Mouse (Mus musculus) CH12.LX (cell line): Measurements from ENCODE around the gene 4933424G06Rik. TPM values are rescaled to one million over a fixed set of nuclear protein-coding genes. Genes with fewer than 3 reads are reported as not detected.

Experiments used
- DNase-seq: peaks from one replicate; pipeline ENCODE4 v3.0.0-alpha.2; 2013; ENCODE audit errors: extremely low read depth
- H3K27ac ChIP-seq: 2 replicates; pipeline ENCODE4 v1.5.1; 2012; ENCODE audit warnings: low read depth, mild to moderate bottlenecking, control low read depth, moderate library complexity; ENCODE audit not compliant: insufficient read depth
- H3K27me3 ChIP-seq: replicated peaks from 2 replicates; pipeline ENCODE3; 2012; ENCODE audit warnings: inconsistent platforms
- H3K36me3 ChIP-seq, 2 experiments: replicated peaks in 1 of 2; 2 replicates each; pipeline versions ENCODE3 to v1.6.1; 2012; ENCODE audit warnings: inconsistent platforms in 1 of 2, low read length in 1 of 2, mild to moderate bottlenecking in 1 of 2, mixed read lengths in 1 of 2, moderate library complexity in 1 of 2; ENCODE audit not compliant: control insufficient read depth in 1 of 2, insufficient read depth in 1 of 2
- H3K4me1 ChIP-seq, 2 experiments: 2 replicates each; pipeline ENCODE4 v1.6.1; 2012; ENCODE audit warnings: inconsistent platforms in 1 of 2, moderate library complexity in 1 of 2; ENCODE audit not compliant: insufficient read depth in 2 of 2, control insufficient read depth in 1 of 2
- H3K4me2 ChIP-seq: 2 replicates; pipeline ENCODE4 v1.6.1; 2012; ENCODE audit warnings: low read depth, mild to moderate bottlenecking, control low read depth; ENCODE audit not compliant: poor library complexity, insufficient read depth, severe bottlenecking
- H3K4me3 ChIP-seq, 3 experiments: fragments of 150-350 bp in 1 of 3; sonication (generic) in 1 of 3; replicated peaks in 1 of 3; 2 replicates each; pipeline versions ENCODE3 to v1.5.1; 2011 to 2012; ENCODE audit warnings: low read depth in 2 of 3, low read length in 2 of 3, mild to moderate bottlenecking in 2 of 3, moderate library complexity in 2 of 3, control low read depth in 1 of 3, improper control_type of control experiment in 1 of 3, inconsistent platforms in 1 of 3, mixed read lengths in 1 of 3; ENCODE audit not compliant: poor library complexity in 1 of 3
- H3K79me2 ChIP-seq: replicated peaks from 2 replicates; pipeline ENCODE4 v1.6.1; 2012; ENCODE audit warnings: mild to moderate bottlenecking, moderate library complexity; ENCODE audit not compliant: control insufficient read depth, poor library complexity, insufficient read depth, severe bottlenecking; ENCODE audit errors: extremely low read depth
- H3K9ac ChIP-seq: 2 replicates; pipeline ENCODE4 v1.6.1; 2012; ENCODE audit warnings: low read depth, mild to moderate bottlenecking, control low read depth, moderate library complexity; ENCODE audit not compliant: insufficient read depth
- H3K9me3 ChIP-seq: replicated peaks from 2 replicates; pipeline ENCODE3; 2012; ENCODE audit warnings: low read length, inconsistent platforms, mixed read lengths
- BHLHE40 ChIP-seq: IDR thresholded peaks from 2 replicates; pipeline ENCODE4 v1.6.1; 2011; ENCODE audit warnings: mild to moderate bottlenecking, low read depth, low read length, improper control_type of control experiment
- CHD1 ChIP-seq: IDR thresholded peaks from 2 replicates; pipeline ENCODE4 v1.6.1; 2012; ENCODE audit warnings: low read depth, low read length, improper control_type of control experiment, inconsistent platforms
- CHD2 ChIP-seq: IDR thresholded peaks from 2 replicates; pipeline ENCODE4 v1.6.1; 2011; ENCODE audit warnings: low read length, improper control_type of control experiment
- ELF1 ChIP-seq: IDR thresholded peaks from 2 replicates; pipeline ENCODE4 v1.6.1; 2014; ENCODE audit warnings: low read depth, mild to moderate bottlenecking, inconsistent platforms, low read length, improper control_type of control experiment
- EP300 ChIP-seq: IDR thresholded peaks from 2 replicates; pipeline ENCODE4 v1.6.1; 2011; ENCODE audit warnings: low read length, improper control_type of control experiment
- ETS1 ChIP-seq: conservative IDR thresholded peaks from 2 replicates; pipeline ENCODE4 v1.6.1; 2012; ENCODE audit warnings: low read depth, mild to moderate bottlenecking, inconsistent platforms, low read length, improper control_type of control experiment, moderate library complexity
- GABPA ChIP-seq: IDR thresholded peaks from 2 replicates; pipeline ENCODE4 v1.6.1; 2012; ENCODE audit warnings: low read depth, low read length, improper control_type of control experiment, inconsistent platforms; ENCODE audit not compliant: insufficient replicate concordance
- HCFC1 ChIP-seq: IDR thresholded peaks from 2 replicates; pipeline ENCODE4 v1.6.1; 2012; ENCODE audit warnings: low read depth, mild to moderate bottlenecking, inconsistent platforms, low read length, improper control_type of control experiment
- IRF4 ChIP-seq: IDR thresholded peaks from 2 replicates; pipeline ENCODE4 v1.6.1; 2014; ENCODE audit warnings: low read depth, mild to moderate bottlenecking, inconsistent platforms, low read length, improper control_type of control experiment
- JUN ChIP-seq: IDR thresholded peaks from 2 replicates; pipeline ENCODE4 v1.6.1; 2011; ENCODE audit warnings: low read depth, mild to moderate bottlenecking, low read length, improper control_type of control experiment, moderate library complexity; ENCODE audit not compliant: insufficient read depth
- JUND ChIP-seq: conservative IDR thresholded peaks from 2 replicates; pipeline ENCODE4 v1.6.1; 2011; ENCODE audit warnings: low read depth, low read length, improper control_type of control experiment
- KAT2A ChIP-seq: IDR thresholded peaks from 2 replicates; pipeline ENCODE4 v1.6.1; 2012; ENCODE audit warnings: low read length, improper control_type of control experiment, inconsistent platforms; ENCODE audit not compliant: insufficient replicate concordance
- MAFK ChIP-seq: IDR thresholded peaks from 2 replicates; pipeline ENCODE4 v1.6.1; 2011; ENCODE audit warnings: low read length, improper control_type of control experiment; ENCODE audit not compliant: insufficient replicate concordance
- MAX ChIP-seq: IDR thresholded peaks from 2 replicates; pipeline ENCODE4 v1.6.1; 2011; ENCODE audit warnings: low read length, improper control_type of control experiment
- MEF2A ChIP-seq: IDR thresholded peaks from 2 replicates; pipeline ENCODE4 v1.6.1; 2014; ENCODE audit warnings: low read depth, mild to moderate bottlenecking, inconsistent platforms, low read length, improper control_type of control experiment, borderline replicate concordance
- MYC ChIP-seq: IDR thresholded peaks from 2 replicates; pipeline ENCODE4 v1.6.1; 2011; ENCODE audit warnings: low read depth, mild to moderate bottlenecking, improper control_type of control experiment, low read length
- NELFE ChIP-seq: IDR thresholded peaks from 2 replicates; pipeline ENCODE4 v1.6.1; 2011; ENCODE audit warnings: low read depth, low read length, improper control_type of control experiment
- NRF1 ChIP-seq: IDR thresholded peaks from 2 replicates; pipeline ENCODE4 v1.6.1; 2014; ENCODE audit warnings: low read depth, mild to moderate bottlenecking, inconsistent platforms, low read length, improper control_type of control experiment, moderate library complexity
- PAX5 ChIP-seq: IDR thresholded peaks from 2 replicates; pipeline ENCODE4 v1.6.1; 2012; ENCODE audit warnings: low read length, inconsistent platforms, mixed read lengths
- POLR2AphosphoS2 ChIP-seq: IDR thresholded peaks from 2 replicates; pipeline ENCODE4 v1.6.1; 2011; ENCODE audit warnings: low read depth, low read length, improper control_type of control experiment
- RAD21 ChIP-seq: IDR thresholded peaks from 2 replicates; pipeline ENCODE4 v1.6.1; 2011; ENCODE audit warnings: low read depth, mild to moderate bottlenecking, low read length, improper control_type of control experiment, moderate library complexity
- SIN3A ChIP-seq: IDR thresholded peaks from 2 replicates; pipeline ENCODE4 v1.6.1; 2012; ENCODE audit warnings: low read length, improper control_type of control experiment, inconsistent platforms
- SMC3 ChIP-seq: IDR thresholded peaks from 2 replicates; pipeline ENCODE4 v1.6.1; 2011; ENCODE audit warnings: low read depth, low read length, improper control_type of control experiment
- TCF12 ChIP-seq: IDR thresholded peaks from 2 replicates; pipeline ENCODE4 v1.6.1; 2014; ENCODE audit warnings: low read depth, mild to moderate bottlenecking, inconsistent platforms, low read length, improper control_type of control experiment
- ZC3H11A ChIP-seq: IDR thresholded peaks from 2 replicates; pipeline ENCODE4 v1.6.1; 2012; ENCODE audit warnings: low read depth, mild to moderate bottlenecking, inconsistent platforms, low read length, improper control_type of control experiment
- dilution Hi-C: fragments of 300-500 bp; cut with MboI; formaldehyde crosslinking; loops from 2 replicates; pipeline ENCODE4 v1.14.3; 2020; ENCODE audit warnings: low sequenced_read_pairs; ENCODE audit not compliant: extremely low pct_unique_long_range_greater_than_20kb, extremely low pct_ligation_motif_present
- in situ Hi-C: fragments of 300-500 bp; cut with MboI; formaldehyde crosslinking; loops from 3 replicates; pipeline ENCODE4 v1.14.3; 2019; ENCODE audit warnings: low sequenced_read_pairs, low pct_ligation_motif_present, low pct_unique_long_range_greater_than_20kb, mixed read lengths
- polyA plus RNA-seq: library from polyadenylated mRNA; unstranded; fragments of >175 nt; gene quantifications from 2 replicates; pipeline ENCODE4 v1.2.1, GENCODE M21; 2012; ENCODE audit warnings: low read depth; ENCODE audit not compliant: insufficient read length
- total RNA-seq, 2 experiments: library from RNA; depleted of rRNA; stranded (reverse); fragments of 300-350 nt in 1 of 2; fragments of >200 nt in 1 of 2; gene quantifications; 2 replicates each; pipeline ENCODE4 v1.2.3; 2012 to 2014

4933424G06Rik gene
- total and polyA plus RNA-seq, 3 experiments: not detected

DNA sequence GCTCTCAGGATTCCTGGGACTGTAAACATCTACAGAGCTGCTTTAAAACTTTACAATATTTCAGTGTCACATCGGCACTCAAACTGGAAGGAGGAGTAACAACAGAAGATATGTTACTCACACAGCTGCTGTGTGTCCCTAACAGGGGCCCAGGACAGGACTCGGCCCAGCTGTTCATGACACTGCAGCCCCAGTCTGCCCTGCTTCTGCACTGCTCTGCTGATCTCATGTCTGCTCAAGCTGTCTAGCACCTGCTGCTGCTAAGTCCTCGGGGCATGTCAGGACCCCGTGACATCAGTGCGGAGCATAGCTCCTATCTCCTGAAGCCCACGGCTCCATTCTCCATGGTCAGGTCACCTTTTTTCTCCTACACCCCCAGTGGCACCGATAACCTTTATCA, 86.8 kb downstream of the 4933424G06Rik start:
- H3K4me1 ChIP-seq: no peaks in the 10 kb centered on the region

DNA sequence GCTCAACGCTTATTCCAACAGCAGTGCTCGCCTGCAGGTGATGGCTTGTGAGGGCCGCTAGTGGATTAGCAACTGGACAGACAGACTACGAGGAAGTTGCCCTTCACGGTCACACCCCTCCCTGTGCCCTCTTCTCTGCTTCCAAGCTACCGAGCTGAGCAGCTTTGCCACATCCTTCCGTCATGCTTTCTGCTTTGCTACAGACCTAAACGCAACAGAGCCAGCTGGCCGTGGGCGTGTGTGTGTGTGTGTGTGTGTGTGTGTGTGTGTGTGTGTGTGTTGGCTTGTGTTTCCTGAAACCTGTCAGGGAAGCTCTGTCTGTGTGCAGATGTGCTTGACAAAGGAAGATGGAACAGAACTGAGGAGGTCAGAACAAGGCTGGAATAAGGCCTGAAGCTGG, 87.5 kb downstream of the 4933424G06Rik start:
- TF ChIP-seq CHD1 (no peak), MAX (no peak), POLR2AphosphoS2 (no peak), SIN3A (no peak), BHLHE40 (no peak), ZC3H11A (no peak), ELF1 (no peak), NELFE (no peak)
- TF ChIP-seq, all 38 proteins: peak for 0
- H3K9ac ChIP-seq: no peak overlapping the region
- dilution Hi-C loops (no loop called here), in situ Hi-C loops (loop anchor here (25.0 kb wide), 1 partner anchor 840 kb away; no protein-coding TSS in a partner anchor)
- no peaks in the 10 kb centered on the region for H3K9me3 ChIP-seq
- H3K4me2 ChIP-seq: no peak overlapping the region
- H3K79me2 ChIP-seq: no peaks in the 10 kb centered on the region
- no peaks in the 10 kb centered on the region for H3K4me1 ChIP-seq
- H3K27me3 ChIP-seq: no peaks in the 10 kb centered on the region
- H3K27ac ChIP-seq: no peak overlapping the region
- no peak overlapping the region for H3K4me3 ChIP-seq
- peaks cover 75 to 94% of the 10 kb centered on the region in 2 experiments for H3K36me3 ChIP-seq
- no peak for DNase-seq

More for the DNA sequence above, 86.8 kb downstream of the 4933424G06Rik start:
- Histone ChIP-seq H3K4me2 (no peak overlapping the region), H3K27me3 (no peaks in the 10 kb centered on the region), H3K79me2 (no peaks in the 10 kb centered on the region), H3K9me3 (no peaks in the 10 kb centered on the region), H3K27ac (no peak overlapping the region), H3K36me3 (peaks cover 73 to 91% of the 10 kb centered on the region in 2 experiments), H3K4me3 (no peak overlapping the region), H3K9ac (no peak overlapping the region)
- no peak for DNase-seq
- in situ Hi-C loops (loop anchor here (25.0 kb wide), 1 partner anchor 841 kb away; no protein-coding TSS in a partner anchor), dilution Hi-C loops (no loop called here)
- no peak for TF ChIP-seq ELF1
- no peak for TF ChIP-seq JUND
- no peak for TF ChIP-seq BHLHE40
- no peak for TF ChIP-seq PAX5
- no peak for TF ChIP-seq CHD2
- no peak for TF ChIP-seq EP300
- TF ChIP-seq SMC3: no peak
- TF ChIP-seq NRF1: no peak
- TF ChIP-seq RAD21: no peak

DNA sequence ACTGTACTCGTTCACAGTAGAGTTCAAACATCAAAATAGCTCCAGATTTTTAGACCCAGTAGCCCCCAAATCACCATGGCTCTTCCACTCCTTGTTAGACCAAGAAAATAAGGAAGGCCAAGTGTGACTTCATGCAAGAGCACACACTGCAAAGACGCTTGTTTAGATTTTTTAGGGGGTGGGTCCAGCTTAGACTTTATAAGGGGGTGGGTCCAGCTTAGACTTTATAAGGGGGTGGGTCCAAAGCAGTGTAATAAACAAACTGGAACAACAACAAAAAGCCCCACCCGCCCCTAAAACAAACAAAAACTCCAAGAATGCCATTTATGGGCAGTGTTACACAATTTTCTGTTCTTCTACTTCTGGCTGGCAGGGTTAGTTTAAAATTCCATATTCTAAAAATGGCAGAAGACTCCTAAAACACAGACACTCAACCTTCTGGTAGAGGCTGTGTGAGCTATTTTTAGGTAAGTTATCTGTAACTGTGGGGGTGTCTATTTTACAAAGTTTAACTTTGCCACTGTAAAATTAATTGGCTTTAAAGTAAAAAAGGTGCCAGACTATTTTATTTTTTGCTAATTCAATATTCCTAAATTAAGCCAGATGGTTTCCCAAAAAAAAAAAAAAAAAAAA, 90.5 kb downstream of the 4933424G06Rik start:
- dilution Hi-C loops (no loop called here), in situ Hi-C loops (no loop called here)
- DNase-seq: no peak
- no peak overlapping the region for H3K9ac ChIP-seq
- no peaks in the 10 kb centered on the region for H3K4me1 ChIP-seq
- H3K27me3 ChIP-seq: no peaks in the 10 kb centered on the region
- no peaks in the 10 kb centered on the region for H3K79me2 ChIP-seq
- H3K27ac ChIP-seq: no peak overlapping the region
- TF ChIP-seq ETS1 (no peak), MYC (no peak), ELF1 (no peak), MAFK (no peak), JUN (no peak), TCF12 (no peak), HCFC1 (no peak), JUND (no peak), KAT2A (no peak), GABPA (no peak), MAX (no peak), IRF4 (no peak), CHD1 (no peak), MEF2A (no peak)
- peaks cover 59 to 89% of the 10 kb centered on the region in 2 experiments for H3K36me3 ChIP-seq
- H3K9me3 ChIP-seq: no peaks in the 10 kb centered on the region
- H3K4me3 ChIP-seq: no peak overlapping the region
- no peak overlapping the region for H3K4me2 ChIP-seq
